Mouse (Mus musculus) kidney, postnatal 0 days (tissue): ENCODE data around the gene Dusp5. TPM values are rescaled to one million over a fixed set of nuclear protein-coding genes. Genes with fewer than 3 reads are reported as not detected.

Source experiments
- ATAC-seq: fragments of 200-750 bp; cut with Nextera tagmentation; replicated peaks from 2 replicates; pipeline ENCODE4 v1.8.0; 2017; ENCODE audit warnings: low read depth, moderate number of reproducible peaks, moderate TSS enrichment, moderate library complexity; ENCODE audit not compliant: low FRiP score
- DNase-seq: peaks from one replicate; pipeline ENCODE4 v3.0.0-alpha.2; 2016; ENCODE audit warnings: low spot score
- H3K27ac ChIP-seq: fragments of 300-500 bp; sonication (generic); 2 replicates; pipeline ENCODE4 v1.5.1; 2014; ENCODE audit warnings: mild to moderate bottlenecking
- H3K27me3 ChIP-seq: fragments of 300-500 bp; sonication (generic); 2 replicates; pipeline ENCODE4 v1.6.1; 2014; ENCODE audit warnings: low read length, mixed read lengths; ENCODE audit not compliant: insufficient read depth
- H3K36me3 ChIP-seq: fragments of 300-500 bp; sonication (generic); 2 replicates; pipeline ENCODE4 v1.6.1; 2014; ENCODE audit warnings: low read length, mixed read lengths; ENCODE audit not compliant: insufficient read depth
- H3K4me1 ChIP-seq: fragments of 300-500 bp; sonication (generic); replicated peaks from 2 replicates; pipeline ENCODE4 v1.6.1; 2014; ENCODE audit warnings: antibody characterized with exemption, low read length, mixed read lengths; ENCODE audit not compliant: insufficient read depth
- H3K4me2 ChIP-seq: fragments of 300-500 bp; sonication (generic); 2 replicates; pipeline ENCODE4 v1.6.1; 2014; ENCODE audit warnings: mild to moderate bottlenecking, low read length, moderate library complexity, mixed read lengths
- H3K4me3 ChIP-seq: fragments of 300-500 bp; sonication (generic); replicated peaks from 2 replicates; pipeline ENCODE4 v1.5.1; 2014; ENCODE audit warnings: low read depth, low read length
- H3K9ac ChIP-seq: fragments of 300-500 bp; sonication (generic); 2 replicates; pipeline ENCODE4 v1.6.1; 2014; ENCODE audit warnings: low read depth, low read length
- H3K9me3 ChIP-seq: fragments of 300-500 bp; sonication (generic); replicated peaks from 2 replicates; pipeline ENCODE4 v1.6.1; 2016; ENCODE audit warnings: low read length, inconsistent platforms, mixed read lengths
- CTCF ChIP-seq: IDR thresholded peaks from 2 replicates; pipeline ENCODE4 v1.5.1; 2016; ENCODE audit warnings: antibody characterized with exemption, low read depth, mild to moderate bottlenecking, moderate library complexity
- WGBS: fragments of 180-500 bp; shearing (Covaris S2); extraction: QIAGEN DNeasy Blood & Tissue Kit; methylation state at CpG from one replicate; pipeline ENCODE4 v1.1.7; 2014; 5-methylcytosine and 5-hydroxymethylcytosine counted together
- polyA plus RNA-seq: library from polyadenylated mRNA; unstranded; fragments of >200 nt; fragmentation: Nextera tagmentation; extraction: Ambion mirVana; gene quantifications from 2 replicates; pipeline ENCODE4 v1.2.1, GENCODE M21; 2015

The Dusp5 gene
- polyA plus RNA-seq, 1 experiment from 2014 or later: 8.7 TPM

DNA sequence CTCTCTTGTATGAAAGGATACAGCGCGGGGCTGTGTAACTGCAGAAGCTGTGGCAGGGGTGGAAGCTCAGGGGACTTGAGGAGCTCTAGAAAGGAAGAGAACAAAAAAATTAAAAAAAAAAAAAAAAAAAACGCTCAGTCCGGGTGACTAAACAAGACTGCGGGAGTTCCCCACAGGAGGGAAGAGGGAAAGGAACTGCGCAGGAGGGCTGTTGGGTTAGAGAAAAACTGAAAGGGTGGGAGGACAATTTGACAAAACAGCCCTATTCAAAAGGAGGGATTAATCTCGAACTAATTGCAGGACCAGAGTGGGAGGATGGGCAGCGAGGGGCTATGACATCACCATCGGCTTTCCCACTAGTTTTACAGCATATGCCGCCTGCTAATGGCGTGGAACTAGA lies 39.0 kb downstream of the Dusp5 start:
- Histone ChIP-seq H3K9ac (no peak overlapping the region), H3K36me3 (no peaks in the 10 kb centered on the region), H3K4me2 (no peak overlapping the region), H3K4me1 (no peaks in the 10 kb centered on the region; the same call in 1 of the 2 replicates), H3K4me3 (no peak overlapping the region), H3K27me3 (no peaks in the 10 kb centered on the region), H3K27ac (no peak overlapping the region), H3K9me3 (no peaks in the 10 kb centered on the region)
- TF ChIP-seq CTCF: no peak
- DNase-seq: no peak
- ATAC-seq: no peak
- 41% methylated on average over 11 of the region's 11 CpGs for WGBS

DNA sequence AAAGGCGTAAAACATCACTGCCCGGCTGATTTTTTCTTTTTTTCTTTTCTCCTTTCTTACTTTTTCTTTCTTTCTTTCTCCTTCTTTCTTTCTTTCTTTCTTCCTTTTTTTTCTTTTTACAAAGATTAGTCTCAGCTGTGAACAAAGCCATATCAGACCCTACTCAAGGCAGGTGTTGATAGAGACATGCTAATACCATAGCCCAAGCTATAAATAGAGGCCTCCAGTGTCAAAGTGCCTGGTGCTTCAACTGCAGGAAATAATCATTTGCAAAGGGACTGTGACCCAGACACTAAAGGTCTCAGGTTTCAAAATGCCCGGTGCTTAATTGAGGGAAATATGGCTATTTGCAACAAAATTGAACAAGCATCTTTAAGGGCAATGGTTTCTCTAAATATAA lies 39.6 kb downstream of the Dusp5 start:
- Histone ChIP-seq H3K9ac (no peak overlapping the region), H3K4me3 (no peak overlapping the region), H3K36me3 (no peaks in the 10 kb centered on the region), H3K4me2 (no peak overlapping the region), H3K27ac (no peak overlapping the region), H3K9me3 (no peaks in the 10 kb centered on the region), H3K4me1 (no peaks in the 10 kb centered on the region; the same call in 1 of the 2 replicates), H3K27me3 (no peaks in the 10 kb centered on the region)
- 72% methylated on average over 3 of the region's 3 CpGs for WGBS
- no peak for ATAC-seq
- DNase-seq: no peak
- TF ChIP-seq CTCF: no peak

DNA sequence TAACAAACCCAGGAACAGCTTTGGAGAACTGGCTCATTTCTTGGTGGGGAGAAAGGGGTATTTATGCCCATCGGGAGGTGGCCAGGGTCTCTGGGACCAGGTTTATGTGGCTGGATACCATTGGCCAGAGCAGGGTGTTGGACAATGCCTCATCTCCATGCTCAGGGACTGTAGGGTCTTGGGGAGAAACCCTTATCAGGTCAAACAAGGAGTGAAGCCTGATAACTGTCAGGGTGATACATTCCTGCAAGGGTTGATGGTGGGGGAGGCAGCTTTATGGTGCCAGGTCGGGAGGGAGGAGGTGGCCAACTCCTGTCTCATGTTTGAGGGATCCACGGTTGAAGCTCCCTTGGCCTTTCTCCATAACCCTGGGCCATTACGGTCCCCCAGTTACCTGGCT lies 42.1 kb downstream of the Dusp5 start:
- no peak for TF ChIP-seq CTCF
- H3K36me3 ChIP-seq: no peaks in the 10 kb centered on the region
- no peaks in the 10 kb centered on the region for H3K9me3 ChIP-seq
- H3K4me2 ChIP-seq: no peak overlapping the region
- no peak overlapping the region for H3K9ac ChIP-seq
- H3K27me3 ChIP-seq: no peaks in the 10 kb centered on the region
- DNase-seq (no peak), ATAC-seq (no peak)
- no peak overlapping the region for H3K4me3 ChIP-seq
- WGBS: 73% methylated on average over 4 of the region's 4 CpGs
- H3K4me1 ChIP-seq: no peaks in the 10 kb centered on the region
- H3K27ac ChIP-seq: no peak overlapping the region

DNA sequence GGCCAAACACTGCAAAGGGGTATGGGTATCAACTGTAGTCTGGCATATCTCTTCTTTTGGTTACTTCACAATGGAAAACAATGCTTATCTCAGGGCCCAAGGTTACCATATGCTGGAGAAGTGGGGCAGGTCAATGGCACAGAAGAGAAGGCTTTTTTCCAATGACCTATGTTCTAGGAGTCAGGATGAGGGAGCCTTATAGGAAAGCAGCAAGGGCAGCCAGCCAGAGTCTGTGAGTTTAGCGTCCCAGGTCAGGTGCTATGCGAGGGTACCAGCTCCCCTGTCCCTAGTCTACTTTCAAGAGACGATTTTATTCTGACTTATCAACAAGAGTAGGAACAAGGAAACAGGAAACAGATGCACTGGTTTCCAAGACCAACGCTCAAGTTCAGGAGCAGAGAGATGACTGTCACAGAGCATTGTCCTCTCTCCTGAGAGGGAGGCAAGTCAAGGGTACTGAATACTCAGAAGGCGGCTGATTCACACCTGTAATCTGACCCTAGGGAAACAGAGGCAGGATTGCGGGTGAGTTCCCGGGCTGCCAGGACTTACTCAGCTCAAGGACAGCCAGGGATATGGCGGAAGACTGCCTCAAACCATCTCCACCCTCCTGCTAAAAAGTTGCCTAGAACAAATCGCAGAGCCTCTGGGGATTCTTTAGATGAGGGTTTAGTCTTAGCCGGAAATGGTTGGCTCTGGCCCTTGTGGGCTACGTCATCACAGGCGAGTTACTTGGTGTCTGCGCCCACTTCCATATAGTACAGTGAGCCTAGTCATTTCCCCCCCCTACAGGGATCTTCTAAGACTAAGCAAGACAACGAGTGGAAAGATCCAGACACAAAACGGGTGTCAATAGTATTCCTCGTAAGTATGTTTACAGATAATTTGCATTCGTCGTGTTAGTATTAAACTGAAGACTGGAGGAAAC lies 42.9 kb downstream of the Dusp5 start:
- H3K4me2 ChIP-seq: no peak overlapping the region
- 71% methylated on average over 18 of the region's 18 CpGs for WGBS
- no peaks in the 10 kb centered on the region for H3K9me3 ChIP-seq
- H3K4me3 ChIP-seq: no peak overlapping the region
- ATAC-seq (no peak), DNase-seq (no peak)
- no peaks in the 10 kb centered on the region for H3K27me3 ChIP-seq
- no peak for TF ChIP-seq CTCF
- H3K4me1 ChIP-seq: no peaks in the 10 kb centered on the region
- no peak overlapping the region for H3K9ac ChIP-seq
- no peak overlapping the region for H3K27ac ChIP-seq
- H3K36me3 ChIP-seq: no peaks in the 10 kb centered on the region

DNA sequence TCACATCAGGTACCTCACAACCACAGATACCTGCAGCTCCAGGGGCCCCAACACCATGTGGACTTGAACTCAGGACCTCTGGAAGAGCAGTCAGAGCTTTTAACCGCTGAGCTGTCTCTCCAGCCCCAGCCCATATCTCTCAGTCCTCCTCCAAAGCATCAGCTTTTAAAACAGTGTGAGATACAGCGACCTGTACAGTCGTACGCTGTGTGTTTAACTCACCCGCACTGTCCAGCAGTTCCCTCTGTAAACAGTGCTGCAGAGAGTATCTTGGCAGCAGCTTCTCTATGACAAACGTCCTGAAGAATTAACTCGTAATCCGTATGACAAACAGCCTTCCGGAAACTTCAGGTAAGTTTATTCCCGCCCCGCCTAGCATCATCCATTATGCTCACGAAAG lies 43.7 kb downstream of the Dusp5 start:
- no peak overlapping the region for H3K4me2 ChIP-seq
- ATAC-seq: no peak
- no peaks in the 10 kb centered on the region for H3K27me3 ChIP-seq
- no peak for TF ChIP-seq CTCF
- H3K9ac ChIP-seq: no peak overlapping the region
- WGBS: 72% methylated on average over 12 of the region's 12 CpGs
- no peaks in the 10 kb centered on the region for H3K36me3 ChIP-seq
- no peaks in the 10 kb centered on the region for H3K4me1 ChIP-seq
- H3K27ac ChIP-seq: no peak overlapping the region
- H3K9me3 ChIP-seq: no peaks in the 10 kb centered on the region
- no peak overlapping the region for H3K4me3 ChIP-seq
- DNase-seq: no peak

DNA sequence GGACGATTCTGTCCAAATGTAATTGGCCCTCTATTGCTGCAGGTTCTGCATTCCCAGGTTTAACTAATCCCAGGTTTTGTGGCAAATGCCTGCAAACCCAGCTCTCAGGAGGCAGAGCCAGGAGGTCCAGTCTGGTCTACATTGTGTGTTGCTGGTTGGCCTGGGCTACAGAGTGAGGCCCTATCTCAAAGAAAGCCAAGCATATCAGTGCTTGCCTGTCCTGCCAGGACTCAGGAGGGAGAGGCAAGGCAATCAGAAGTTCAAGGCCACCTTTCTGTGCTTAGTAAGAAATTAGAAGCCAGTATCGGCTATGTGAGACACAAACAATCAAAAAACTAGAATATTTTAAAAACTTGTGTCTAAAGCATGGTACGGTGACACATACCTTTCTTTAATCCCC lies 44.2 kb downstream of the Dusp5 start:
- H3K9ac ChIP-seq: no peak overlapping the region
- DNase-seq: no peak

More for the DNA sequence above, 44.2 kb downstream of the Dusp5 start:
- WGBS: 92% methylated on average over 3 of the region's 3 CpGs
- ATAC-seq: no peak
- Histone ChIP-seq H3K27ac (no peak overlapping the region), H3K27me3 (no peaks in the 10 kb centered on the region), H3K36me3 (no peaks in the 10 kb centered on the region), H3K4me3 (no peak overlapping the region), H3K9me3 (no peaks in the 10 kb centered on the region), H3K4me1 (no peaks in the 10 kb centered on the region), H3K4me2 (no peak overlapping the region)
- no peak for TF ChIP-seq CTCF
